Mouse (Mus musculus): ENCODE measurements around the gene Sebox. TPM values are rescaled to one million over a fixed set of nuclear protein-coding genes. Genes with fewer than 3 reads are reported as not detected.

Gene Sebox
- total and polyA plus RNA-seq, 2 experiments from 2014 or later = 0.14 TPM; not detected in 1

- Histone ChIP-seq H3K4me3 (ENCODE audit: low read depth, low read length) (no peak overlapping the region), H3K27ac (ENCODE audit: low read depth, low read length) (no peak overlapping the region), H3K9ac (no peak overlapping the region), H3K4me2 (ENCODE audit: low read depth) (no peak overlapping the region), H3K9me3 (ENCODE audit: low read length) (no peaks in the 10 kb centered on the region), H3K4me1 (ENCODE audit: insufficient read depth) (peaks cover 11% of the 10 kb centered on the region; the same call in 1 of the 2 replicates), H3K36me3 (ENCODE audit: insufficient read depth) (no peaks in the 10 kb centered on the region), H3K27me3 (ENCODE audit: insufficient read depth, low read length) (no peaks in the 10 kb centered on the region)
- WGBS = 69% methylated on average over 13 of the region's 13 CpGs
- no peak for TF ChIP-seq CTCF (IDR thresholded peaks at IDR 0.05; ENCODE audit: low read depth)
- ATAC-seq (no peak), DNase-seq (no peak)
These were observed 39.8 kb upstream of the Sebox start for GRCm38 (mm10) chr11:78463286-78464036.

DNA sequence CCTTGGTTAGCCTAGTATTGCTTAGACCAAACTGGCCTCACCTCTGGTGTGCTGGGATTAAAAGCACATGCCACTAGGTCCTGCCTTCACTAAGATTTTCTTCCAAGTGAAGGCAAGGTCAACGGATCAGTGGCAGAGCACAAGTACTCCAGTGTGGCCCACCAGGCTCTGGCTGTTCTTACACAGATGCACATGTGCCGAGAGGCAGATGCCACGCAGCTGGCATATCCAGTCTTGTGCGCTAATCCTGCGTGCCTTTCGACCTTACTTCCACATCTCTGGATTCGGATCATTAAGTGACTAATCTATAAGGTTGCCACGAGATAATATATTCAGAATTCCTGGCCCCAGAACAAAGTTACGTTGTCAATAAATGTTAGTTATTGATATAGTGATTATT, 38.1 kb upstream of the Sebox start:
- H3K27me3 ChIP-seq (ENCODE audit: insufficient read depth, low read length) = no peaks in the 10 kb centered on the region
- no peak for ATAC-seq
- H3K27ac ChIP-seq (ENCODE audit: low read depth, low read length) = no peak overlapping the region; the same call in 1 of the 2 replicates
- WGBS = 20% methylated on average over 9 of the region's 9 CpGs
- no peak for TF ChIP-seq CTCF (IDR thresholded peaks at IDR 0.05; ENCODE audit: low read depth)
- H3K4me3 ChIP-seq (ENCODE audit: low read depth, low read length) = peak overlapping the region; percentile 50
- H3K4me1 ChIP-seq (ENCODE audit: insufficient read depth) = peaks cover 11% of the 10 kb centered on the region; the same call in 1 of the 2 replicates
- DNase-seq = peak; percentile 17
- H3K36me3 ChIP-seq (ENCODE audit: insufficient read depth) = no peaks in the 10 kb centered on the region
- peak overlapping the region; percentile 66 for H3K4me2 ChIP-seq (ENCODE audit: low read depth)
- no peaks in the 10 kb centered on the region for H3K9me3 ChIP-seq (ENCODE audit: low read length)
- no peak overlapping the region for H3K9ac ChIP-seq

DNA sequence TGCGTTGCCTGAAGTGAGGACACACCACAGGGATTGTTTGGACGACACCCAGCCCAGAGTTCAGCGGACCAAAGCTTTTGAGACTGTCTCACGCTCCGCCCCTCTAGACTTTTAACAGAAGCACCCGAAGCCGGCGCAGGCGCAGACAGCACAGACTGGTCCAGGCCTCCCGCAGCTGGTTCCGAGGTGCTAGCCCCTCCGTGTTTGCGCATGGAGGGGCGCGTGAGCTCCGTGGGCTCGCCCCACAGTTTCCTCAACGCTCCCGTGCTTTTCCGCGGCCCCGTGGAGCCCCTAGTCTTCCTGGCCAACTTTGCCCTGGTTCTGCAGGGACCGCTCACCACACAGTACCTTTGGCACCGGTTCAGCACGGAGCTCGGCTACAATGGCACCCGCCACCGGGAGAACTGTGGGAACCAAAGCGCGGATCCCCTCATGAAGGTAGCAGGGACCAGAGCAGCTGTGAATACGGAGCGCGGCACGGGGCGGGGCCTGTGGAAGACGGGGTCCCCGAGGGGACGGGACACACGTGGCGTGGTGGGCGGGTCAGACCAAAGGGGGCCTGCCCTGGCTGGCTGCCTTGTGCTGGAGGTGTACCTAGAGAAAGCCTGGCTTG, 37.6 kb upstream of the Sebox start, which contains the start of gene Slc46a1:
Slc46a1 (plus strand) TSS at position 130 of the 613 bp plus-strand sequence.
- peak within 1 kb of the TSS; percentile 50 for H3K4me3 ChIP-seq (ENCODE audit: low read depth, low read length)
- no peak for TF ChIP-seq CTCF (IDR thresholded peaks at IDR 0.05; ENCODE audit: low read depth)
- H3K4me2 ChIP-seq (ENCODE audit: low read depth) = peak within 1 kb of the TSS; percentile 66
- H3K9me3 ChIP-seq (ENCODE audit: low read length) = no peaks in the 10 kb centered on the region
- under 1% methylated on average over 41 of the region's 41 CpGs for WGBS
- DNase-seq (peak; percentile 85), ATAC-seq (peak; percentile 93)
- no peaks in the 10 kb centered on the region for H3K36me3 ChIP-seq (ENCODE audit: insufficient read depth)
- H3K27me3 ChIP-seq (ENCODE audit: insufficient read depth, low read length) = no peaks in the 10 kb centered on the region
- peak within 1 kb of the TSS; percentile 65 for H3K9ac ChIP-seq
- H3K27ac ChIP-seq (ENCODE audit: low read depth, low read length) = peak within 1 kb of the TSS; percentile 71
- H3K4me1 ChIP-seq (ENCODE audit: insufficient read depth) = peaks cover 11% of the 10 kb centered on the region; the same call in 1 of the 2 replicates

DNA sequence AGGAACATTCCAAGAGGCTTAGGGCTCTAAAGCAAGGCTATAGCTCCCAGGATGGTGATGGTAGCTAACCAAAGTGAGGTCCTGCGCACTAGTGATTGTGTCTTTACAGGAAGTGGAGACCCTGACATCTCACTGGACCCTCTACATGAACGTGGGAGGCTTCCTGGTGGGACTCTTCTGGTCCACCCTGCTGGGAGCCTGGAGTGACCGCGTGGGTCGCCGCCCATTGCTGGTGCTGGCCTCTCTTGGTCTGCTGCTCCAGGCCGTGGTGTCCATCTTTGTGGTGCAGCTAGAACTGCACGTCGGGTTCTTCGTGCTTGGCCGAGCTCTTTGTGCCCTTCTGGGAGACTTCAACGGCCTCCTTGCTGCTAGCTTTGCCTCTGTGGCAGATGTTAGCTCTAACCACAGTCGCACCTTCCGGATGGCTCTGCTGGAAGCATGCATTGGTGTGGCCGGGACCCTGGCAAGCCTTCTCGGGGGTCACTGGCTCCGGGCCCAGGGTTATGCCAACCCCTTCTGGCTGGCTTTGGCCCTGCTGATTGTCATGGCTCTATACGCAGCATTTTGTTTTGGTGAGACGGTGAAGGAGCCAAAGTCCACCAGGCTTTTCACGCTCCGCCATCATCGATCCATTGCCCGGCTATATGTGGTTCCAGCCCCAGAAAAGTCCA, 36.9 kb upstream of the Sebox start:
- H3K9me3 ChIP-seq (ENCODE audit: low read length) = no peaks in the 10 kb centered on the region
- TF ChIP-seq CTCF (IDR thresholded peaks at IDR 0.05; ENCODE audit: low read depth) = no peak
- ATAC-seq = no peak; the same call in 1 of the 2 replicates

DNA sequence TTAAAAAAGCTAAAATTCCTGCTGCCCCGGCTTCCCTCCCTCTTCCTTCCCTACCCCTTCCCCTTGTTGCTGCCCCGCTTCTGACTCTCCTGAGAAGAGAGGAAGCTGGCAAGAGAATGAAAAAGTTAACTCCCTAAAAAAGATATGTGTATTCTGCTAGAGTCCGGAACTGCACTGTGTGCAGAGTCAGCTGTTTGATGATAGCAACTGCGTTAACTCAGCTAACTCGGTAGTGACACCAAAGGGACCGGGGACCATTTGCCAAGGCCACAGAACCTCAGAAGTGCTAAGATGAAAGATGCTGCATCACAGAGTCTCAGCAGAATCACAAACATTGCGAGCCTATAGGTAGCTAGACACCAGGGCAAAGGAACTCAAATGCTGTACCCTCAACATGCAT, 35.7 kb upstream of the Sebox start:
- Histone ChIP-seq H3K4me2 (ENCODE audit: low read depth) (no peak overlapping the region), H3K9ac (no peak overlapping the region), H3K36me3 (ENCODE audit: insufficient read depth) (peaks cover 8% of the 10 kb centered on the region), H3K4me3 (ENCODE audit: low read depth, low read length) (no peak overlapping the region), H3K9me3 (ENCODE audit: low read length) (no peaks in the 10 kb centered on the region), H3K27me3 (ENCODE audit: insufficient read depth, low read length) (no peaks in the 10 kb centered on the region), H3K27ac (ENCODE audit: low read depth, low read length) (no peak overlapping the region), H3K4me1 (ENCODE audit: insufficient read depth) (peaks cover 11% of the 10 kb centered on the region; the same call in 1 of the 2 replicates)
- WGBS = 91% methylated on average over 7 of the region's 7 CpGs
- ATAC-seq (no peak), DNase-seq (no peak)
- no peak for TF ChIP-seq CTCF (IDR thresholded peaks at IDR 0.05; ENCODE audit: low read depth)

More for the DNA sequence above, 36.9 kb upstream of the Sebox start:
- Histone ChIP-seq H3K9ac (peak overlapping the region; percentile 65), H3K4me1 (ENCODE audit: insufficient read depth) (peaks cover 11% of the 10 kb centered on the region; the same call in 1 of the 2 replicates), H3K27ac (ENCODE audit: low read depth, low read length) (peak overlapping the region; percentile 71; the same call in 1 of the 2 replicates), H3K4me2 (ENCODE audit: low read depth) (peak overlapping the region; percentile 66), H3K27me3 (ENCODE audit: insufficient read depth, low read length) (no peaks in the 10 kb centered on the region), H3K4me3 (ENCODE audit: low read depth, low read length) (peak overlapping the region; percentile 50), H3K36me3 (ENCODE audit: insufficient read depth) (no peaks in the 10 kb centered on the region; the same call in 1 of the 2 replicates)
- no peak for DNase-seq
- WGBS = 49% methylated on average over 23 of the region's 23 CpGs

- ATAC-seq = no peak
- 68% methylated on average over 3 of the region's 3 CpGs for WGBS
These were observed 35.3 kb upstream of the Sebox start for GRCm38 (mm10) chr11:78467932-78468331.

More at GRCm38 (mm10) chr11:78467932-78468331, 35.3 kb upstream of the Sebox start:
- Histone ChIP-seq H3K4me1 (ENCODE audit: insufficient read depth) (peaks cover 11% of the 10 kb centered on the region; the same call in 1 of the 2 replicates), H3K9me3 (ENCODE audit: low read length) (no peaks in the 10 kb centered on the region), H3K36me3 (ENCODE audit: insufficient read depth) (peaks cover 12% of the 10 kb centered on the region), H3K9ac (no peak overlapping the region), H3K4me3 (ENCODE audit: low read depth, low read length) (no peak overlapping the region), H3K27ac (ENCODE audit: low read depth, low read length) (no peak overlapping the region), H3K4me2 (ENCODE audit: low read depth) (no peak overlapping the region), H3K27me3 (ENCODE audit: insufficient read depth, low read length) (no peaks in the 10 kb centered on the region)
- no peak for TF ChIP-seq CTCF (IDR thresholded peaks at IDR 0.05; ENCODE audit: low read depth)
- no peak for DNase-seq
